Mouse (Mus musculus): ENCODE results near the gene Ift74. TPM values are rescaled to one million over a fixed set of nuclear protein-coding genes. Genes with fewer than 3 reads are reported as not detected.
"Not testable (repeated sequence)": the region's sequence is repeated elsewhere in the genome, so short reads cannot be mapped to it uniquely, and the experiment has no call there.

Gene Ift74
- polyA plus RNA-seq, 1 experiment from 2014 or later = 20.5 TPM

DNA sequence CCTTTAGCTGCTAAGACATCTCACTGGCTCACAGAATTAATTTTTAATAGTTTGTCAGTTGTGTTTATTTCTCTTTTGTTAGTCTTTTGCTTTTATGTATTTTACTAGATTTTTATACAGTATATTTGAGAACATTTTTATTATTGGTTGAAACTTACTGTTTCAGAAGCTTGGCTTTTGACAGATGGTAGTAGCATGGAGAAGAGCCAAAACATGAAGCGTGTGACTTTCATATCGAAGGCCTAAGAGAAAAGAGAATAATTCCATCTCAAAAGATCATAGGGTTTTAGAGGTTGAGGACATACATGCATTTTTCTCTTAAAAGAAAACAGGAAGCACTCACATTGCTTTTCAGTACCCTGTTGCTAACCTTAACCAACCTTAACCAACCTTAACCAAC lies 28.9 kb downstream of the Ift74 start:
- no peaks in the 10 kb centered on the region for H3K27me3 ChIP-seq (replicated peaks)
- H3K4me2 ChIP-seq = no peak overlapping the region
- no peak overlapping the region for H3K27ac ChIP-seq
- no peaks in the 10 kb centered on the region for H3K36me3 ChIP-seq (replicated peaks)
- no peak overlapping the region for H3K4me3 ChIP-seq
- WGBS = 96% methylated on average over 2 of the region's 2 CpGs
- no peaks in the 10 kb centered on the region for H3K4me1 ChIP-seq
- no peak for ATAC-seq (replicated peaks)
- no peaks in the 10 kb centered on the region for H3K9me3 ChIP-seq
- H3K9ac ChIP-seq = no peak overlapping the region

- Histone ChIP-seq H3K9ac (no peak within 1 kb of the TSS), H3K27ac (no peak within 1 kb of the TSS), H3K4me1 (no peaks in the 10 kb centered on the region), H3K36me3 (replicated peaks) (no peaks in the 10 kb centered on the region), H3K4me3 (no peak within 1 kb of the TSS), H3K9me3 (no peaks in the 10 kb centered on the region), H3K4me2 (no peak within 1 kb of the TSS), H3K27me3 (replicated peaks) (no peaks in the 10 kb centered on the region)
- no peak for ATAC-seq (replicated peaks)
- WGBS = 94% methylated on average over 3 of the region's 3 CpGs
These were observed 35.6 kb downstream of the Ift74 start, which contains the start of gene Lrrc19 for GRCm38 (mm10) chr4:94649920-94650319. TSS of gene Lrrc19 (minus strand) at chr4:94650144.

DNA sequence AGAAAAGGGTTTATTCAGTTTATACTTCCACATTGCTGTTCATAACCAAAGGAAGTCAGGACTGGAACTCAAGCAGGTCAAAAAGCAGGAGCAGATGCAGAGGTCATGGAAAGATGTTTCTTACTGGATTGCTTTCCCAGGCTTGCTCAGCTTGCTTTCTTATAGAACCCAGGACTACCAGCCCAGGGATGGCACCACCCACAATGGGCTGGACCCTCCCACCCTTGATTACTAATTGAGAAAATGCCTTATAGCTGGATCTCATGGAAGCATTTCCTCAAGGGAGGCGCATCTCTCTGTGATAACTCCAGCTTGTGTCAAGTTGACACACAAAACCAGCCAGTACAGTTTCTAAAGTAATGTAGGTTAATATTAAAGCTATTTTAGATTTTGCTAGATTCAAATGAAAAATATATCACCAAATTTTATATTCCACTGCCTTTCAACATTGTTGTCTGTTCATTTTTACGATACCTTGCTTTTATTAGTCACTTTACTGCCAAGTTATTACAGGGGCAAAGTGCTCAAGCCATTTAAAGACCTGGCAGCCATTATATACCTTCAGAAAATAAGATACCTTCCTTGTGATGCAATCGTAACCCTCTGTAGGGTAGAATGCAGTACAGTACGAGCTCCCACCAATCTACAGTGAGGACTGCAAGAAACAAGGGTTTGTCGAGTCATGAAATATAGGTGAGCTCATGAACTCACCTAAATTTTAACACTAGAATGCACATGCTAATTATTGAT lies 36.3 kb downstream of the Ift74 start:
- H3K27me3 ChIP-seq (replicated peaks); H3K4me3 ChIP-seq; ATAC-seq (replicated peaks); H3K9me3 ChIP-seq; H3K9ac ChIP-seq; H3K36me3 ChIP-seq (replicated peaks); H3K27ac ChIP-seq; H3K4me2 ChIP-seq; H3K4me1 ChIP-seq: not testable (repeated sequence)
- WGBS = 95% methylated on average over 5 of the region's 5 CpGs

GRCm38 (mm10) chr4:94669718-94670117 lies 55.4 kb downstream of the Ift74 start:
- Histone ChIP-seq H3K4me2 (no peak overlapping the region), H3K4me3 (no peak overlapping the region), H3K4me1 (no peaks in the 10 kb centered on the region), H3K9ac (no peak overlapping the region), H3K36me3 (replicated peaks) (0 out of 2 replicates have a peak, but pooled peaks cover 3% of the 10 kb centered on the region), H3K27me3 (replicated peaks) (no peaks in the 10 kb centered on the region), H3K9me3 (no peaks in the 10 kb centered on the region), H3K27ac (no peak overlapping the region)
- ATAC-seq (replicated peaks) = peak; percentile 81
- 55% methylated on average over 1 of the region's 1 CpGs for WGBS

- WGBS = 92% methylated on average over 2 of the region's 2 CpGs
- H3K4me3 ChIP-seq = no peak overlapping the region
- ATAC-seq (replicated peaks) = no peak
- H3K4me1 ChIP-seq = no peaks in the 10 kb centered on the region
- no peaks in the 10 kb centered on the region for H3K27me3 ChIP-seq (replicated peaks)
- H3K27ac ChIP-seq = no peak overlapping the region
- H3K36me3 ChIP-seq (replicated peaks) = peaks cover 9% of the 10 kb centered on the region; the same call in 1 of the 2 replicates
- no peak overlapping the region for H3K4me2 ChIP-seq
- no peaks in the 10 kb centered on the region for H3K9me3 ChIP-seq
- H3K9ac ChIP-seq = no peak overlapping the region
These were observed 66.4 kb downstream of the Ift74 start for GRCm38 (mm10) chr4:94680662-94681061.

DNA sequence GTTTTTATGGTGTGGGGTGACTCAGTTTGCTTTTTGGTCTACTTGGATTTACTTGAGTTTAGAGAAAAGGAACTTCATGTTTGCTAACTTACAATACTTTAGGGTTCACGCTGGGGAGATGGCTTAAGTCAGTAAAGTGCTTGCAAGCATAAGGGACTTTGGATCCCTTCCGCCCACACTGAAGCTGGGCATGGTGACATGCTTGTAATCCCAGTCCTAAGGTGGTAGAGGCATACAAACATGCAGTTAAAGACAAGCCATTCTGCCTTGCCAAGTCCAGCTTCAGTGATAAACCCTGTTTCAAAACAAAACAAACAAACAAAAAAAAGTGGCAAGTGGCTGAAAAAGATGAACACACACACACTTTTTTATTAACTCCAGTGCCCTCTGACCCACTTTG lies 66.9 kb downstream of the Ift74 start:
- H3K27ac ChIP-seq = no peak overlapping the region
- H3K36me3 ChIP-seq (replicated peaks) = peaks cover 9% of the 10 kb centered on the region; the same call in 1 of the 2 replicates
- no peak overlapping the region for H3K4me2 ChIP-seq
- 96% methylated on average over 2 of the region's 2 CpGs for WGBS
- no peak for ATAC-seq (replicated peaks)
- H3K27me3 ChIP-seq (replicated peaks) = no peaks in the 10 kb centered on the region
- H3K4me3 ChIP-seq = no peak overlapping the region
- H3K9me3 ChIP-seq = no peaks in the 10 kb centered on the region
- no peak overlapping the region for H3K9ac ChIP-seq
- H3K4me1 ChIP-seq = no peaks in the 10 kb centered on the region

DNA sequence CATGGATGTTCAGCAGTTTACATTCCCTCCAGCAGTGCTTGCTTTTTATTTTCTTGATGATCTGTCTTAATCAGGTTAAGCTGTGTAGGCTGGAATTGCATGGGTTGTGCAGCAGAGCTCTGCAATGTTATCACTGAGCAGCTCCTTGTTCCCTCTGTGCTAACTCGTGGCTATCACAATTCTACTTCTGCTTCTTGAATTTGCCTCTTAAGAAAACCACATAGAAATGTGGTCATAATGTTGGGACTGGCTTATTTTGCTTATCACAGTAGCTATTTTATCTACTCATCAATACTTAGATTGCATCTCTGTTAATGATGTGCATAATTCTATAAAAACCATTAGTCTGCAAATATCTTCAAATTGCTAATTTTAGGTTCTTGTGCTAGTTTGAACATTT lies 67.7 kb downstream of the Ift74 start:
- Histone ChIP-seq H3K27me3 (replicated peaks) (no peaks in the 10 kb centered on the region), H3K9me3 (no peaks in the 10 kb centered on the region), H3K4me3 (no peak overlapping the region), H3K9ac (no peak overlapping the region), H3K4me2 (no peak overlapping the region), H3K27ac (no peak overlapping the region), H3K4me1 (no peaks in the 10 kb centered on the region), H3K36me3 (replicated peaks) (peaks cover 12% of the 10 kb centered on the region; the same call in 1 of the 2 replicates)
- 74% methylated on average over 1 of the region's 1 CpGs for WGBS
- no peak for ATAC-seq (replicated peaks)

DNA sequence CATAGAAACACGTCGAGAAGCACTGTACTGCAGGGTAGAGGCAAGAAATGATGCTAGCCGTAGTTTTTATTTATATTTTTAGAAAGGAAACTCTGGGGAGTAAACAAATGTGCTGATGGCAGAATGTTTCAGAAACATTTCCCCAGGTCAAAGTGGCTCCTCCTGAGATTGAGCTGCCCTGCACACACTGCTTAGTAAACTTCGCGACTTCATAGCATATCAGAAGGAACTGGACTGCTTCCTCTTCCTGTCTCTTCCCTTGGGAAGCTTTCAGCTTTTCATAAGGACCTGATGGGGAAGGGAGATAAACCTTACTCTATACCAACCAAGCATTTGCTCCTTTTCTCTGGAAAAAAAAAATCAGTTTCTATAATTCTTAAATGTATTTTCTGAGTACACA lies 69.0 kb downstream of the Ift74 start:
- Histone ChIP-seq H3K4me2 (no peak overlapping the region), H3K4me1 (no peaks in the 10 kb centered on the region), H3K27ac (no peak overlapping the region), H3K27me3 (replicated peaks) (no peaks in the 10 kb centered on the region), H3K36me3 (replicated peaks) (peaks cover 14% of the 10 kb centered on the region; the same call in 1 of the 2 replicates), H3K9ac (no peak overlapping the region), H3K4me3 (no peak overlapping the region), H3K9me3 (no peaks in the 10 kb centered on the region)
- ATAC-seq (replicated peaks) = no peak
- 91% methylated on average over 5 of the region's 5 CpGs for WGBS

GRCm38 (mm10) chr4:94689804-94690203 lies 75.5 kb downstream of the Ift74 start:
- H3K4me2 ChIP-seq; H3K4me1 ChIP-seq; H3K27ac ChIP-seq; H3K4me3 ChIP-seq; ATAC-seq (replicated peaks); H3K9ac ChIP-seq; H3K9me3 ChIP-seq; H3K27me3 ChIP-seq (replicated peaks): not testable (repeated sequence)
- 93% methylated on average over 2 of the region's 2 CpGs for WGBS
- H3K36me3 ChIP-seq (replicated peaks) = 0 out of 2 replicates have a peak, but pooled peaks cover 12% of the 10 kb centered on the region

DNA sequence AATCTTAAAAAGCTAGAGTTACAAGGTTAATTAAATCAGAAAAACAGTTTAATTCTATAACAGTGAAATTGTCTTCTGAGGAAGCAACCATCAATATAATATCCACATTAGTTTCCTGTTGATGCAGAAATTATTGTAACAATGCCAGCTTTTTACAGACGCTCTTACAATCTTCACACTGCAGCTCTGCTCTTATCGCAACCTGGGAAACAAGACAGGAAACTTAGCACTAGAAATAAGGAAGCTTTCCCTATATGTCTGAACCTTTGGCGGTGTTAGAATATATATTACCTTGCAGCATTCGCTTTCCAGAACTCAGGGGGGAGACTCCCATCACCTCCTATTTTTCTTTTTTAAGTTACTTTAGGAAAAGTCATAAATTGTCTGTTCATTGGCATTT lies 76.8 kb downstream of the Ift74 start:
- ATAC-seq (replicated peaks) = no peak
- 89% methylated on average over 4 of the region's 4 CpGs for WGBS
- H3K9me3 ChIP-seq = no peaks in the 10 kb centered on the region
- no peaks in the 10 kb centered on the region for H3K4me1 ChIP-seq
- no peaks in the 10 kb centered on the region for H3K27me3 ChIP-seq (replicated peaks)
- H3K4me2 ChIP-seq = no peak overlapping the region
- H3K4me3 ChIP-seq = no peak overlapping the region
- no peak overlapping the region for H3K27ac ChIP-seq
- H3K9ac ChIP-seq = no peak overlapping the region
- H3K36me3 ChIP-seq (replicated peaks) = 0 out of 2 replicates have a peak, but pooled peaks cover 12% of the 10 kb centered on the region

- no peak overlapping the region for H3K9ac ChIP-seq
- H3K36me3 ChIP-seq (replicated peaks) = 0 out of 2 replicates have a peak, but pooled peaks cover 7% of the 10 kb centered on the region
- H3K27ac ChIP-seq = no peak overlapping the region
- no peaks in the 10 kb centered on the region for H3K9me3 ChIP-seq
- H3K27me3 ChIP-seq (replicated peaks) = no peaks in the 10 kb centered on the region
- WGBS = 88% methylated on average over 2 of the region's 2 CpGs
- H3K4me1 ChIP-seq = no peaks in the 10 kb centered on the region
- ATAC-seq (replicated peaks) = no peak
- no peak overlapping the region for H3K4me2 ChIP-seq
- no peak overlapping the region for H3K4me3 ChIP-seq
These were observed 77.9 kb downstream of the Ift74 start for GRCm38 (mm10) chr4:94692175-94692574.

DNA sequence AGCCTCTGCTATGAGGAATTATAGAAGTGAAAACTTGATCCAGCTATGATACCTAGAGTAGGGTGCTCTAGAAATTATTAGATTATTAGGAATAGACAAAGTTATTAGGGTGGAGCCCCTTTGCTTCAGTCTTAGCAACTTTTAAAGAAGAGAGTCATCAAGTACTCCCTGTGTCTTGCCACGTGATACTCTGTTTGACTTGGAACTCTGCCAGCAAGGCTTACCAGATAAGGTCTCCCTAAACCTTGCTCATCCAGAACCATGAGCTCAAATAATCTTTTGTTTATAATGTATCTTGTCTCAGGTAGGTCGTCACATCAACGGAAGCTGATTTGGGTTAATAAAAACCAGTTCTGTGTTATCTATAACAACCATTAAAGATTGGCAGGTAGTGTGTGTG lies 82.1 kb downstream of the Ift74 start:
- no peaks in the 10 kb centered on the region for H3K27me3 ChIP-seq (replicated peaks)
- H3K4me2 ChIP-seq = no peak overlapping the region
- no peak for ATAC-seq (replicated peaks)
- WGBS = 82% methylated on average over 3 of the region's 3 CpGs
- H3K9me3 ChIP-seq = no peaks in the 10 kb centered on the region
- H3K4me1 ChIP-seq = no peaks in the 10 kb centered on the region
- no peak overlapping the region for H3K4me3 ChIP-seq
- no peak overlapping the region for H3K27ac ChIP-seq
- H3K36me3 ChIP-seq (replicated peaks) = no peaks in the 10 kb centered on the region
- no peak overlapping the region for H3K9ac ChIP-seq

- 99% methylated on average over 2 of the region's 2 CpGs for whole genome bisulfite sequencing
These were observed 96.7 kb downstream of the Ift74 start for GRCm38 (mm10) chr4:94711002-94711401.

More at GRCm38 (mm10) chr4:94711002-94711401, 96.7 kb downstream of the Ift74 start:
- Histone ChIP-seq H3K4me3 (no peak overlapping the region), H3K9ac (no peak overlapping the region), H3K27me3 (replicated peaks) (no peaks in the 10 kb centered on the region), H3K36me3 (replicated peaks) (no peaks in the 10 kb centered on the region), H3K9me3 (no peaks in the 10 kb centered on the region), H3K4me2 (no peak overlapping the region), H3K27ac (no peak overlapping the region), H3K4me1 (no peaks in the 10 kb centered on the region)
- ATAC-seq (replicated peaks) = no peak

Data from midbrain, embryonic 15.5 days (tissue).